Mouse (Mus musculus) heart, postnatal 0 days (tissue): ENCODE data around the gene Tyms. TPM values are rescaled to one million over a fixed set of nuclear protein-coding genes. Genes with fewer than 3 reads are reported as not detected.

Experiments used
- ATAC-seq: fragments of 200-750 bp; cut with Nextera tagmentation; 2 replicates; pipeline ENCODE4 v1.8.0; 2017; ENCODE audit warnings: low read depth, moderate number of reproducible peaks, moderate library complexity; ENCODE audit not compliant: insufficient read depth
- DNase-seq: peaks from one replicate; pipeline ENCODE4 v3.0.0-alpha.2; 2016; ENCODE audit warnings: low spot score
- H3K27ac ChIP-seq: fragments of 300-500 bp; sonication (generic); 2 replicates; pipeline ENCODE4 v1.5.1; 2014; ENCODE audit warnings: low read depth, mild to moderate bottlenecking
- H3K27me3 ChIP-seq: fragments of 300-500 bp; sonication (generic); 2 replicates; pipeline ENCODE4 v1.6.1; 2014; ENCODE audit warnings: low read length, mixed read lengths; ENCODE audit not compliant: control insufficient read depth, insufficient read depth
- H3K36me3 ChIP-seq: fragments of 300-500 bp; sonication (generic); replicated peaks from 2 replicates; pipeline ENCODE4 v1.6.1; 2014; ENCODE audit warnings: low read length, mixed read lengths; ENCODE audit not compliant: control insufficient read depth, insufficient read depth
- H3K4me1 ChIP-seq: fragments of 300-500 bp; sonication (generic); 2 replicates; pipeline ENCODE4 v1.6.1; 2014; ENCODE audit warnings: antibody characterized with exemption; ENCODE audit not compliant: control insufficient read depth, insufficient read depth
- H3K4me2 ChIP-seq: fragments of 300-500 bp; sonication (generic); 2 replicates; pipeline ENCODE4 v1.6.1; 2014; ENCODE audit warnings: low read depth, mild to moderate bottlenecking, low read length, moderate library complexity
- H3K4me3 ChIP-seq: fragments of 300-500 bp; sonication (generic); 2 replicates; pipeline ENCODE4 v1.5.1; 2014; ENCODE audit warnings: low read depth, low read length
- H3K9ac ChIP-seq: fragments of 300-500 bp; sonication (generic); replicated peaks from 2 replicates; pipeline ENCODE4 v1.6.1; 2014; ENCODE audit warnings: low read depth, low read length, mixed read lengths
- H3K9me3 ChIP-seq: fragments of 300-500 bp; sonication (generic); replicated peaks from 2 replicates; pipeline ENCODE4 v1.6.1; 2016; ENCODE audit warnings: low read length; ENCODE audit not compliant: control insufficient read depth
- CTCF ChIP-seq: IDR thresholded peaks from 2 replicates; pipeline ENCODE4 v1.5.1; 2016; ENCODE audit warnings: antibody characterized with exemption, control low read depth, low read depth
- EP300 ChIP-seq: IDR thresholded peaks from 2 replicates; pipeline ENCODE4 v1.6.1; 2016; ENCODE audit warnings: antibody characterized with exemption, low read depth
- WGBS: fragments of 180-500 bp; shearing (Covaris S2); extraction: QIAGEN DNeasy Blood & Tissue Kit; methylation state at CpG from one replicate; pipeline ENCODE4 v1.1.7; 2014; 5-methylcytosine and 5-hydroxymethylcytosine counted together
- polyA plus RNA-seq: library from polyadenylated mRNA; unstranded; fragments of >200 nt; fragmentation: Nextera tagmentation; extraction: Ambion mirVana; gene quantifications from 2 replicates; pipeline ENCODE4 v1.2.1, GENCODE M21; 2015
- total RNA-seq: library from RNA; depleted of rRNA; stranded (reverse); fragments of >200 nt; gene quantifications from 2 replicates; pipeline ENCODE4 v1.2.3, GENCODE M21; 2014; ENCODE audit warnings: low replicate concordance

Tyms gene
- total and polyA plus RNA-seq, 2 experiments from 2014 or later: 27.6 to 48.1 TPM

- Histone ChIP-seq H3K36me3 (no peaks in the 10 kb centered on the region), H3K27ac (no peak overlapping the region), H3K4me3 (no peak overlapping the region), H3K4me2 (no peak overlapping the region), H3K27me3 (no peaks in the 10 kb centered on the region), H3K4me1 (no peaks in the 10 kb centered on the region), H3K9ac (no peak overlapping the region), H3K9me3 (no peaks in the 10 kb centered on the region)
- ATAC-seq (no peak), DNase-seq (no peak)
- 91% methylated on average over 1 of the region's 1 CpGs for WGBS
- TF ChIP-seq EP300 (no peak), CTCF (no peak)
These were observed 24.8 kb upstream of the Tyms start for GRCm38 (mm10) chr5:30098260-30098659.

DNA sequence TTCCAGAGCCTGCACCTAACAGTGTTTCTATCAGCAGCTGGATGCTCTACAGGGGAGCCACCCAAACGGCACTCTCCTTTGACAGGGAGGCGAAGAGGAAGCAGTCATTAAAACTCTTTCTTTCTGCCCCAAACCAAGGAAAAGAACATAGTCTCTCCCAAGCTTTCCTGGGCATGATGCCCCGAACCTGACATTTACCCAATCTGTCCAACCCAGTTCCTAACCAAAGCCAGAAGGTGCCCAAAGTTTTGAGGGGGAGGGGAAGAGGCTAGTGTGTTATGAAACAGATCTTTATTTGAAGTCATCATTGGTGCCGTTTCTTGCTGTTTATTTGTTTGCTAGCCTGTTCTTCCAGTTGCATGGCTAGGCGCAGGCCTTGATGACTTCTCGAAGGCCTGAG is 22.3 kb upstream of the Tyms start:
- ATAC-seq (no peak), DNase-seq (no peak)
- H3K4me2 ChIP-seq: no peak overlapping the region
- WGBS: 64% methylated on average over 6 of the region's 6 CpGs
- no peaks in the 10 kb centered on the region for H3K4me1 ChIP-seq
- no peak overlapping the region for H3K27ac ChIP-seq
- no peaks in the 10 kb centered on the region for H3K27me3 ChIP-seq
- H3K4me3 ChIP-seq: no peak overlapping the region
- no peaks in the 10 kb centered on the region for H3K36me3 ChIP-seq
- no peaks in the 10 kb centered on the region for H3K9me3 ChIP-seq
- H3K9ac ChIP-seq: no peak overlapping the region
- TF ChIP-seq EP300: no peak
- TF ChIP-seq CTCF: no peak

DNA sequence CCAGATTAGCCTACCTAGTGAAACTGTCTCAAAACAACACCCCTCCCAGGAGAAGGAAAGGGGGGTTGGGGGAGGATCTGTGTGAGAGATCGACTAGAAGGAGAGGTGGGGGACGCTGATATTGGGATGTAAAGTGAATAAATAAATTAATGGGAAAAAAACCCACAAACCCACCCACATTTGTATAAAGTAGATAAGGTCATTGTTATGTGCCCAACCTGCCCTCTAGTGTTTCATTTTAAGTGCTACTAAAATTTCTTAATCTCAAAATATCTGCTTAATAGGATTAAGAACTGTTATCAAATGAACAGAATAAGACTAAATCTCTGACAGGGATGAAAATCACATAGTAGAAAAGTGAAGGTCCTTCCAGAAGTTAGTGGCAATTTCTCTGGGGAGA is 21.0 kb upstream of the Tyms start:
- no peak overlapping the region for H3K4me3 ChIP-seq
- H3K27me3 ChIP-seq: no peaks in the 10 kb centered on the region
- no peaks in the 10 kb centered on the region for H3K4me1 ChIP-seq
- TF ChIP-seq CTCF (no peak), EP300 (no peak)
- H3K9me3 ChIP-seq: no peaks in the 10 kb centered on the region
- ATAC-seq (no peak), DNase-seq (no peak)
- no peak overlapping the region for H3K27ac ChIP-seq
- no peak overlapping the region for H3K9ac ChIP-seq
- WGBS: 62% methylated on average over 2 of the region's 2 CpGs
- H3K4me2 ChIP-seq: no peak overlapping the region
- H3K36me3 ChIP-seq: no peaks in the 10 kb centered on the region

DNA sequence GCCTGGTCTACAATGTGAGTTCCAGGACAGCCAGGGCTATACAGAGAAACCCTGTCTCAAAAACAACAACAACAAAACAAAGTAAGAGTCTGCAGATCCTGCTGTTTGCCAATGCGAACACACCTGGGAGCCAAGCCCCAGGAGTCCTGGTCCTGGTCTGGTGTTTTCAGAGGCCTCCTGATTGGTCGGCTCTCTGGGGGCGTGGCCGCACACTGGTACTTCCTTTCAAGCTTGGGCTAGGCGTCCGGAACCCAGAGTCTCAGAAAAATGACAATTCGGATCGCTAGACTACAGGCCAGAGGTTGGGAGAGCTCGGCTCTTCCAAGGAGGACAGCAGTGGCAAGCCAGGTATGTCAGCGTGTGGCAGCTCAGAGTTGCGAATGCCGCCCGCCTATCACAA is 19.3 kb upstream of the Tyms start:
- no peak overlapping the region for H3K4me3 ChIP-seq
- H3K27ac ChIP-seq: no peak overlapping the region
- no peaks in the 10 kb centered on the region for H3K36me3 ChIP-seq
- H3K4me1 ChIP-seq: no peaks in the 10 kb centered on the region
- H3K27me3 ChIP-seq: no peaks in the 10 kb centered on the region
- H3K9ac ChIP-seq: no peak overlapping the region
- H3K4me2 ChIP-seq: no peak overlapping the region
- no peak for TF ChIP-seq CTCF
- TF ChIP-seq EP300: no peak
- WGBS: 46% methylated on average over 13 of the region's 13 CpGs
- DNase-seq (no peak), ATAC-seq (no peak)
- no peaks in the 10 kb centered on the region for H3K9me3 ChIP-seq

- DNase-seq: no peak
- no peak for ATAC-seq
- Histone ChIP-seq H3K9ac (peak overlapping the region; percentile 67; the same call in 1 of the 2 replicates), H3K9me3 (no peaks in the 10 kb centered on the region), H3K4me1 (0 out of 2 replicates have a peak, but pooled peaks cover 12% of the 10 kb centered on the region), H3K36me3 (peaks cover 26% of the 10 kb centered on the region), H3K27me3 (no peaks in the 10 kb centered on the region), H3K4me3 (peak overlapping the region; percentile 71), H3K27ac (no peak overlapping the region), H3K4me2 (peak overlapping the region; percentile 95)
- no peak for TF ChIP-seq EP300
- TF ChIP-seq CTCF: no peak
- WGBS: 39% methylated on average over 3 of the region's 3 CpGs
These were observed 1.0 kb downstream of the Tyms start for GRCm38 (mm10) chr5:30072377-30072776.

GRCm38 (mm10) chr5:30071677-30072076 is 1.7 kb downstream of the Tyms start:
- no peaks in the 10 kb centered on the region for H3K27me3 ChIP-seq
- no peak overlapping the region for H3K27ac ChIP-seq
- no peak for ATAC-seq
- no peak overlapping the region for H3K9ac ChIP-seq
- no peaks in the 10 kb centered on the region for H3K9me3 ChIP-seq
- H3K4me1 ChIP-seq: 0 out of 2 replicates have a peak, but pooled peaks cover 12% of the 10 kb centered on the region
- DNase-seq: no peak
- peak overlapping the region; percentile 71; the same call in 1 of the 2 replicates for H3K4me3 ChIP-seq
- H3K4me2 ChIP-seq: peak overlapping the region; percentile 95; the same call in 1 of the 2 replicates
- H3K36me3 ChIP-seq: peaks cover 31% of the 10 kb centered on the region
- WGBS: 72% methylated on average over 6 of the region's 6 CpGs
- TF ChIP-seq EP300 (no peak), CTCF (no peak)
